Mouse (Mus musculus) cortical plate, adult 2 months (tissue): ENCODE results near the gene Evi2.

Experiments used
- CTCF ChIP-seq: fragments of 200-500 bp; IDR thresholded peaks from 2 replicates; pipeline ENCODE4 v1.5.1; 2011; ENCODE audit warnings: mild to moderate bottlenecking, control low read depth, low read length; ENCODE audit not compliant: insufficient read depth; ENCODE audit errors: extremely low read depth
- POLR2A ChIP-seq: fragments of 200-500 bp; IDR thresholded peaks from 2 replicates; pipeline ENCODE4 v1.6.1; 2011; ENCODE audit warnings: mild to moderate bottlenecking, low read length, control low read depth; ENCODE audit not compliant: insufficient read depth; ENCODE audit errors: extremely low read depth

DNA sequence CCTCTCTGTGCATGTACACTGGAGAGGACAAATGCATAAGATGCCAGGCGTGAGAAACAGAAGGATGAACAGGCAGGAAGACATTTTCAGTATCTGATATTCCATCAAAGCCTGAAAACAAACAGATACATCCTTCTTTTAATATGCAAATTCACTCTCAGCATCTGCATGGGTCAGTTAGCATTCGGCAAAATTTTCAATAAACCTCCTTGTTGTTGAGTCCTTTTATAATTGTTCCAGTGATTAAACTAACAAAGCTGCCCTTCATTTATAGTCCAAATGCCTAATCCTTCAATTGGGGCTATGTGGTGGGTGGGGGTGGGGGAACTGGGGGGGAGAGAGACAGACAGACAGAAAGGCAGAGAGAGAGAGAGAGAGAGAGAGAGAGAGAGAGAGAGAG is 27.5 kb downstream of the Evi2 start:
- TF ChIP-seq CTCF (no peak), POLR2A (no peak)
